Mouse (Mus musculus) mesoderm, embryonic 11.5 days (tissue): ENCODE measurements at regions not wholly inside any gene's neighbourhood (a gene's known extent, or its start where the extent isn't known, plus 50 kb on each side); places are given as distances from the start of the nearest gene placed in this dataset.

Source experiments
- DNase-seq: peaks from one replicate; pipeline ENCODE4 v3.0.0-alpha.2; 2012; ENCODE audit warnings: low read depth, low spot score

DNA sequence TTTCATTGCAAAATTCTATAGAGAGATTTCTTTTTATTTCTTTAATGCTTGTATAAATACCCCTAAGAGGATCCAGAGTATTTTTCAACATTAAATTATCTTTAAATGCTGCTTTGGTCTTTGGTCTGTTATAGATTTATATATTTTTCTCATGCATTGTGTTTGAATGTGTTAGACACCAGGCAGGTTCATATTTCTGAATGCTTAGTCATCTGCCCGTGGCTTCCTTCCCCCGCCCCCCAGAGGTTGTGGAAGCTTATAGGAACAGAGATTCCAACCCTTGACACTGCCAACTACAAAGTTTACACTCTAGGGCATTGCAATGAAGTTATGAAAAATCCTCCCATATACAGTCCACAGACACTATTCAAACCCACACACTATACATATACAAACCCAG lies 1066.6 kb downstream of the Efnb2 start:
- DNase-seq, result no peak

- DNase-seq, result no peak
Measured at GRCm38 (mm10) chr8:7575641-7576040, 1085.4 kb downstream of the Efnb2 start.

- no peak for DNase-seq
Measured at GRCm38 (mm10) chr8:7560645-7561044, 1100.4 kb downstream of the Efnb2 start.

GRCm38 (mm10) chr8:7554756-7555155 lies 1106.3 kb downstream of the Efnb2 start:
- peak; percentile 40 for DNase-seq
